ENCODE assay signal across 23 mouse cellular contexts in the genomic region with DNA sequence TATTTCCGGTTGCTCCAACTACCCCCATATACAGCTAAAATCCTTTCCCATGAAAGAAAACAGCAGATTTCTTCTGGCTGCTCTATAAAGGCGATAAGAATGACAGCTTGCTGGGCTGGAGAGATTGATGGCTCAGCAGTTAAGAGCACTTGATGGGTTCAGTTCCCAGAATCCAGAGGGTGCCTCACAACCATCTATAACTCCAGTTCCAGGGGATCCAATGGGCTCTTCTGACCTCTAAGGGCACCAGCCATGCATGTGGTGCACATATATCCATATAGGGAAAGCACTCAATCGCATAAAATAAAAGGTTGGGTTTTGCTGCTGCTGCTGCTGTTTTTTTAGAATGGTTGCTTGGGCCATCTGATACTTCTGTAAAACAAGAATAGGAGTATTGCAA.
DNase-seq lines count a peak whose midpoint lies in the region; ATAC-seq and TF ChIP-seq lines count a peak whose summit lies in the region.
"Had no signal": no experiment of that assay in that cellular context is flagged by ENCODE, and none has a peak within 500 bp of the region (broad histone marks: within the 10 kb centered on the region; RNA-seq: fewer than 3 reads in every experiment).

No protein-coding gene starts in this region.

- no peak overlapping the region for H3K4me3 ChIP-seq in kidney, embryonic 15.5 days (replicated peaks)
- H3K4me3 ChIP-seq in limb, embryonic 14.5 days (replicated peaks; ENCODE audit: low read length) = no peak overlapping the region
- H3K4me3 ChIP-seq in limb, embryonic 10.5 days = no peak overlapping the region
- H3K4me3 ChIP-seq: embryonic facial prominence, embryonic 12.5 days; embryonic facial prominence, embryonic 15.5 days; gastrocnemius, adult 2 months; heart, embryonic 13.5 days had no signal

- peaks cover 36% of the 10 kb centered on the region for H3K4me1 ChIP-seq in kidney, embryonic 15.5 days
- peaks cover 3% of the 10 kb centered on the region; the same call in 1 of the 2 replicates for H3K4me1 ChIP-seq in limb, embryonic 14.5 days (ENCODE audit: control insufficient read depth, insufficient read depth, low read length)
- H3K4me1 ChIP-seq in limb, embryonic 10.5 days = peaks cover 49% of the 10 kb centered on the region
- H3K4me1 ChIP-seq: embryonic facial prominence, embryonic 12.5 days had no signal

- no peak overlapping the region for H3K4me2 ChIP-seq in kidney, embryonic 15.5 days
- H3K4me2 ChIP-seq in limb, embryonic 14.5 days (replicated peaks; ENCODE audit: low read depth, low read length, severe bottlenecking) = no peak overlapping the region
- H3K4me2 ChIP-seq: embryonic facial prominence, embryonic 12.5 days; embryonic facial prominence, embryonic 15.5 days; heart, embryonic 13.5 days; hindbrain, embryonic 14.5 days had no signal

- no peaks in the 10 kb centered on the region for H3K27me3 ChIP-seq in kidney, embryonic 15.5 days
- no peaks in the 10 kb centered on the region for H3K27me3 ChIP-seq in limb, embryonic 14.5 days (ENCODE audit: control insufficient read depth, insufficient read depth, low read length)
- no peaks in the 10 kb centered on the region for H3K27me3 ChIP-seq in limb, embryonic 10.5 days (ENCODE audit: low read depth, poor library complexity, severe bottlenecking)
- H3K27me3 ChIP-seq: embryonic facial prominence, embryonic 12.5 days; embryonic facial prominence, embryonic 15.5 days; heart, embryonic 13.5 days had no signal

- H3K9me3 ChIP-seq in kidney, embryonic 15.5 days (replicated peaks) = no peaks in the 10 kb centered on the region
- no peaks in the 10 kb centered on the region for H3K9me3 ChIP-seq in limb, embryonic 14.5 days (ENCODE audit: control insufficient read depth, low read length)
- H3K9me3 ChIP-seq in limb, embryonic 10.5 days (replicated peaks) = no peaks in the 10 kb centered on the region
- H3K9me3 ChIP-seq: embryonic facial prominence, embryonic 12.5 days; embryonic facial prominence, embryonic 15.5 days; heart, embryonic 13.5 days had no signal

- no peak overlapping the region for H3K9ac ChIP-seq in kidney, embryonic 15.5 days
- H3K9ac ChIP-seq in limb, embryonic 14.5 days (ENCODE audit: low read depth, low read length, severe bottlenecking) = no peak overlapping the region
- H3K9ac ChIP-seq: embryonic facial prominence, embryonic 12.5 days; embryonic facial prominence, embryonic 15.5 days; forebrain, postnatal 0 days; heart, embryonic 13.5 days; hindbrain, embryonic 14.5 days had no signal

- ATAC-seq in kidney, embryonic 15.5 days (replicated peaks; ENCODE audit: low FRiP score) = peak; percentile 30; the same call in 1 of the 2 replicates
- ATAC-seq in limb, embryonic 14.5 days (ENCODE audit: low FRiP score, low read depth) = 0 out of 2 replicates have a peak, but pooled peaks have one; percentile 4
- ATAC-seq: CD4-positive, CD25-positive, alpha-beta regulatory T cell, adult 4 months; forebrain, embryonic 14.5 days; forebrain, postnatal 0 days had no signal

- TF ChIP-seq POLR2A in limb, embryonic 14.5 days (IDR thresholded peaks at IDR 0.05; ENCODE audit: borderline replicate concordance, extremely low read depth, insufficient read depth, insufficient read length) = no peak

- H3K27ac ChIP-seq in kidney, embryonic 15.5 days = peak overlapping the region; percentile 79
- no peak overlapping the region for H3K27ac ChIP-seq in limb, embryonic 14.5 days (replicated peaks; ENCODE audit: low read depth, low read length)
- no peak overlapping the region for H3K27ac ChIP-seq in limb, embryonic 10.5 days
- H3K27ac ChIP-seq: embryonic facial prominence, embryonic 12.5 days; embryonic facial prominence, embryonic 15.5 days; gastrocnemius, adult 2 months; heart, embryonic 13.5 days; hindbrain, embryonic 14.5 days had no signal

- no peaks in the 10 kb centered on the region for H3K36me3 ChIP-seq in kidney, embryonic 15.5 days
- H3K36me3 ChIP-seq in limb, embryonic 14.5 days (ENCODE audit: control insufficient read depth, insufficient read depth, low read length) = no peaks in the 10 kb centered on the region
- H3K36me3 ChIP-seq in limb, embryonic 10.5 days = no peaks in the 10 kb centered on the region
- H3K36me3 ChIP-seq: embryonic facial prominence, embryonic 12.5 days; embryonic facial prominence, embryonic 15.5 days; heart, embryonic 13.5 days had no signal

- no peak for DNase-seq in kidney, adult 8-10 months
- no peak for DNase-seq in limb, embryonic 14.5 days (ENCODE audit: low spot score)
- no peak for DNase-seq in limb, embryonic 10.5 days (ENCODE audit: low spot score)
- peak; percentile 34 for DNase-seq in mesoderm, embryonic 11.5 days (ENCODE audit: low read depth, low spot score)
- no peak for DNase-seq in layer of hippocampus, postnatal 10 days (ENCODE audit: low spot score in 2 of 2)
- DNase-seq: adrenal gland, adult 2 months; adrenal gland, postnatal 14 days; cerebellum, adult 11 months; cerebellum, adult 2 months; cerebellum, adult 9-11 months; cerebellum, postnatal 25 days; forebrain, postnatal 0 days; gastrocnemius, adult 2 months; gastrocnemius, postnatal 14 days; heart, postnatal 14 days; heart, postnatal 4 days had no signal

- WGBS in kidney, embryonic 15.5 days = 35% methylated on average over 3 of the region's 3 CpGs
- 61% methylated on average over 3 of the region's 3 CpGs for WGBS in limb, embryonic 14.5 days
- 70% methylated on average over 3 of the region's 3 CpGs for WGBS in limb, embryonic 10.5 days
